Mouse (Mus musculus) heart, adult 2 months (tissue): ENCODE measurements around the gene Zfp182. TPM values are rescaled to one million over a fixed set of nuclear protein-coding genes. Genes with fewer than 3 reads are reported as not detected.

Source experiments
- DNase-seq, 2 experiments: peaks; one replicate each; pipeline ENCODE4 v3.0.0; 2021
- H3K27ac ChIP-seq: fragments of 200-600 bp; 2 replicates; pipeline ENCODE4 v1.8.1; 2022
- H3K27me3 ChIP-seq: fragments of 200-500 bp; 2 replicates; pipeline ENCODE4 v1.6.1; 2012; ENCODE audit warnings: mild to moderate bottlenecking, low read length, inconsistent platforms, mixed read lengths; ENCODE audit not compliant: control insufficient read depth, insufficient read depth
- H3K36me3 ChIP-seq: fragments of 200-500 bp; 2 replicates; pipeline ENCODE4 v1.6.1; 2012; ENCODE audit warnings: low read length, inconsistent platforms; ENCODE audit not compliant: control insufficient read depth, insufficient read depth
- H3K4me1 ChIP-seq: fragments of 200-500 bp; 2 replicates; pipeline ENCODE4 v1.6.1; 2011; ENCODE audit warnings: low read length; ENCODE audit not compliant: control insufficient read depth, insufficient read depth
- H3K4me3 ChIP-seq: fragments of 200-600 bp; 2 replicates; pipeline ENCODE4 v1.8.1; 2022
- H3K79me2 ChIP-seq: fragments of 200-500 bp; replicated peaks from 2 replicates; pipeline ENCODE4 v1.6.1; 2012; ENCODE audit warnings: mild to moderate bottlenecking, inconsistent platforms, low read length, moderate library complexity, mixed read lengths; ENCODE audit not compliant: control insufficient read depth, insufficient read depth
- H3K9ac ChIP-seq: fragments of 200-500 bp; 2 replicates; pipeline ENCODE4 v1.6.1; 2012; ENCODE audit warnings: low read depth, mild to moderate bottlenecking, control low read depth, inconsistent platforms, low read length, mixed read lengths
- CTCF ChIP-seq: fragments of 200-600 bp; IDR thresholded peaks from 2 replicates; pipeline ENCODE4 v1.8.1; 2022; ENCODE audit warnings: antibody characterized with exemption, mild to moderate bottlenecking, moderate library complexity
- EP300 ChIP-seq: fragments of 200-500 bp; IDR thresholded peaks from 2 replicates; pipeline ENCODE4 v1.6.1; 2011; ENCODE audit warnings: low read depth, low read length, control low read depth; ENCODE audit not compliant: insufficient read depth
- POLR2A ChIP-seq: fragments of 200-500 bp; IDR thresholded peaks from 2 replicates; pipeline ENCODE4 v1.6.1; 2011; ENCODE audit warnings: mild to moderate bottlenecking, low read depth, low read length, control low read depth; ENCODE audit not compliant: insufficient read depth
- WGBS: fragments of 180-500 bp; shearing (Covaris S2); methylation state at CpG from one replicate; pipeline ENCODE4 v1.1.7; 2018; 5-methylcytosine and 5-hydroxymethylcytosine counted together
- intact Hi-C: fragments of 180-260 bp; cut with DNase I; formaldehyde crosslinking; loops from one replicate; pipeline ENCODE4 v1.15.1; 2025
- long read RNA-seq: library from polyadenylated mRNA; stranded (forward); transcript quantifications from one replicate; pipeline ENCODE4 v2.0.0, GENCODE M21; 2021
- polyA plus RNA-seq: library from polyadenylated mRNA; depleted of rRNA; stranded (reverse); fragments of >200 nt; gene quantifications from 2 replicates; pipeline ENCODE4 v1.2.3, GENCODE M21; 2012; rRNA removed
- total RNA-seq, 2 experiments: library from RNA; stranded (reverse); gene quantifications; 2 replicates each; pipeline ENCODE4 v1.2.3; 2021

Gene Zfp182
- 1 to 10 TPM; 2.7 to 3.1 TPM for total RNA-seq
- polyA plus RNA-seq: 0.74 and 1.6 TPM in 2 replicates
- long read RNA-seq: 0 reads

DNA sequence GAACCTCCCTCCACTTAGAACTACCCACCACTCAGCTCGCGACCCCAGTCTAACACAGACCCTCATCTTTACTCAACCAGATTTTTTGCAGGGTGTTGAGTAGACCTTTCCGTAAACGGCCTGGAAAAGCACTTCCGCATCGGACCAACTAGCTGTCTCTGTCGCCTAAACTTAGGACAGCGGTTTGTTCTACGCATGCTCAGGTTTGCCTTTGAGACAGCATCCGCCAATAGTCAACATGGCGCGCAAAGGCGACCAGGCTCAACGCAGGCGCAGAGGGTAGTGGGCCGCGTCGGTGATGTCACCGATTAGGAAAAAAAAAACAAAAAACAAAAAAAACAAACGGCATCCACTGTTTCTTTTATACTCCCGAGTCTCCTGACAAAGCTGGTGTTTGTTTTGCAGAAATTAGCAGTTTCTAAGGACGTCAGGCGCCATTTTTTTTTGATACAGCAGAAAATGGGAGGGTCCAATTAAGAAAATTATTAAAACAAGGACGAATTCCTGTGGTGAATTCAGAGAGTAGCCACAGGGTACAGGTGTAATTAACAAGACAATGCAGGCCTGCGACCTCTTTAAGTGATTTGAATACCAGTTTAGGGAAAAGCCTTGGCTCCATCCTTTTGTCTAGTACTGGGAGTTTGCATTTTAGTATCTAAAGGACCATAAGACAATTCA, at the start of gene Zfp182:
Gene Zfp182, minus strand, starts transcription at position 451 of the 678 bp plus-strand sequence.
- no peaks in the 10 kb centered on the region for H3K79me2 ChIP-seq
- H3K27me3 ChIP-seq: no peaks in the 10 kb centered on the region
- intact Hi-C loops: loop anchor here (2.0 to 10.0 kb wide), 3 partner anchors 27 to 207 kb away; partner anchors contain the start of genes Uxt and Zfp300
- H3K4me1 ChIP-seq: no peaks in the 10 kb centered on the region
- TF ChIP-seq POLR2A (peak; percentile 73), EP300 (peak; percentile 47; the same call in 1 of the 2 replicates), CTCF (no peak)
- H3K27ac ChIP-seq: peak within 1 kb of the TSS; percentile 59
- no peaks in the 10 kb centered on the region for H3K36me3 ChIP-seq
- peak; percentile 84 to 86 for DNase-seq
- peak within 1 kb of the TSS; percentile 44 for H3K9ac ChIP-seq
- 16% methylated on average over 25 of the region's 25 CpGs for WGBS
- H3K4me3 ChIP-seq: peak within 1 kb of the TSS; percentile 52

DNA sequence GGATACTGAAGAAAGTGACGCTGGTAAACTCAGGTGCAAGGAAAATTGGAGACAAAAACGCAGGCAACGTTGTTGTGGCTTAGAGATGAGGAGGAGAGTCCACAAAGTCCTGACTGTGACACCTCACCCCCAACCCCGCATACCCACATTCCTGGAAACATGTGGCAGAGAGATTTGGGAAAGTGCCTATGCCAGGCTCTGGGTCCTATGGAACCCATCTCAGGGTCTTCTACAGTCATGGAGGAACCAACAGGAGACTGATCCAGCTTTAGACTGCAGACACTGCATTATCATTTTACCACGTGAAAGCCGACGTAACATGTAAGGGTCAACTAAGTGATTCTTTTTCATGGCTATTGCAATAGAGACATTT, 27.7 kb upstream of the Zfp182 start:
- no peaks in the 10 kb centered on the region for H3K79me2 ChIP-seq
- 49% methylated on average over 7 of the region's 7 CpGs for WGBS
- H3K36me3 ChIP-seq: no peaks in the 10 kb centered on the region
- TF ChIP-seq EP300 (no peak), POLR2A (no peak), CTCF (no peak)
- H3K4me3 ChIP-seq: no peak overlapping the region; the same call in 1 of the 2 replicates
- peak; percentile 2 to 19 for DNase-seq
- H3K9ac ChIP-seq: no peak overlapping the region; the same call in 1 of the 2 replicates
- no peaks in the 10 kb centered on the region for H3K27me3 ChIP-seq
- intact Hi-C loops: loop anchor here (2.0 to 10.0 kb wide), 2 partner anchors 27 to 135 kb away; partner anchors contain the start of genes Elk1 and Zfp182
- H3K4me1 ChIP-seq: no peaks in the 10 kb centered on the region
- no peak overlapping the region; the same call in 1 of the 2 replicates for H3K27ac ChIP-seq

DNA sequence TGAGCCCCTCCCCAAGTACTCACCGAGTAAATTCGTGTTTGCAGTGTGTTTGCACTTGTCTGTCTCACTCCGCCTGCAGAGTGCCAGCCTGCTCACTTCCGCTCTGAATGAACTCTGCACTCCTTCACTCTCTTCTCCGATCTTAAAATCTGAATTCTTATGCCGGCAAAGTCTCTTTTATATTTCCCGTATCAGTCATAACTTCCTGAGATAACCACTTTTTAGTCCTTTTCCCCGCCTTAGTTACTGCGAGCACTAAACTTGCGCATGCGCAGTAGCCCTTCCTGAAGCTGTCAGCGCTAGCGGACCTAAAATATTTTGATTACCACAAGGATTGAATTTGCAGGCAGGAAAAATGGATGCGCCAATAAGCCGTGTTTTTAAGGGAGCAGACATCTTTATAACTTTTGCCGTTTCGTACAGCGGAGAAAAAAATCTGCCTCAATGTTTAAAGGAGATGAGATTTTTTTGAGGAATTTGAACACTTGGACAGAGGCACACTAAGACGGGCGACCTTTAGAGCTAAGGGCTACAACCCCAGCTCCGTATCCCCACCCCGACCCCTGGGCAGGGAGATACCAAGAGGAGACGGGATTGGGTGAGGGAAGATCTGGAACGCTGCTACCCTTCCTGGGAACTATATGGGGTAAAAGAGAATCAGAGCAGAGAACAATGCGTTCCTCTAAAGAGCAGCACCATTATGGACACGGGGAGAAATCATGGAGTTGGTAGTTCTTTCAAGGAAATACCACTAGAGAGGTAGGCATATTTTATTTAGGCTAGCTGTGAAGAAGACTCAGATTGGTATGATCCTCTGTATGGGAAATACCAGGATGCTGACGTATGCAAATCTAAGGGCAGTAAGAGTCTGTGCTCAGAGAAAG, 27.1 kb upstream of the Zfp182 start, which contains the start of gene Zfp300:
Gene Zfp300, minus strand, starts transcription at position 545 of the 884 bp plus-strand sequence.
- WGBS: 19% methylated on average over 27 of the region's 27 CpGs
- H3K4me3 ChIP-seq: peak within 1 kb of the TSS; percentile 61
- peak within 1 kb of the TSS; percentile 60 for H3K27ac ChIP-seq
- no peaks in the 10 kb centered on the region for H3K36me3 ChIP-seq
- H3K27me3 ChIP-seq: no peaks in the 10 kb centered on the region
- peak; percentile 56 to 72 for DNase-seq
- peak within 1 kb of the TSS; percentile 71 for H3K9ac ChIP-seq
- no peaks in the 10 kb centered on the region for H3K4me1 ChIP-seq
- H3K79me2 ChIP-seq: no peaks in the 10 kb centered on the region
- TF ChIP-seq CTCF: no peak
- no peak for TF ChIP-seq EP300
- no peak for TF ChIP-seq POLR2A
- intact Hi-C loops: loop anchor here (2.0 to 10.0 kb wide), 2 partner anchors 26 to 134 kb away; partner anchors contain the start of genes Elk1 and Zfp182

- DNase-seq: no peak
- H3K36me3 ChIP-seq: no peaks in the 10 kb centered on the region
- no peaks in the 10 kb centered on the region for H3K4me1 ChIP-seq
- H3K27ac ChIP-seq: peak overlapping the region; percentile 60
- TF ChIP-seq EP300 (no peak), CTCF (no peak), POLR2A (no peak)
- H3K9ac ChIP-seq: peak overlapping the region; percentile 49
- peak overlapping the region; percentile 61 for H3K4me3 ChIP-seq
- intact Hi-C loops: loop anchor here (2.0 to 10.0 kb wide), 2 partner anchors 26 to 134 kb away; partner anchors contain the start of genes Elk1 and Zfp182
- 27% methylated on average over 6 of the region's 6 CpGs for WGBS
- no peaks in the 10 kb centered on the region for H3K79me2 ChIP-seq
- H3K27me3 ChIP-seq: no peaks in the 10 kb centered on the region
These were observed 26.5 kb upstream of the Zfp182 start for GRCm38 (mm10) chrX:21088645-21088982.

GRCm38 (mm10) chrX:21068106-21068505, 6.0 kb upstream of the Zfp182 start, which contains the start of gene Spaca5:
TSS of gene Spaca5 (plus strand) at chrX:21068406.
- no peak for DNase-seq
- no peaks in the 10 kb centered on the region for H3K27me3 ChIP-seq
- H3K4me3 ChIP-seq: no peak within 1 kb of the TSS
- H3K36me3 ChIP-seq: no peaks in the 10 kb centered on the region
- H3K27ac ChIP-seq: no peak within 1 kb of the TSS
- no peak for TF ChIP-seq EP300
- no peak for TF ChIP-seq CTCF
- TF ChIP-seq POLR2A: no peak
- no peaks in the 10 kb centered on the region for H3K4me1 ChIP-seq
- no peak within 1 kb of the TSS for H3K9ac ChIP-seq
- intact Hi-C loops: loop anchor here (10.0 kb wide), 1 partner anchor 213 kb away; no protein-coding TSS in a partner anchor
- no peaks in the 10 kb centered on the region for H3K79me2 ChIP-seq
